Mouse (Mus musculus) myocyte (in vitro differentiated cells): ENCODE measurements around the gene Tbx21. TPM values are rescaled to one million over a fixed set of nuclear protein-coding genes. Genes with fewer than 3 reads are reported as not detected.

Experiments used
- H3K27me3 ChIP-seq: one replicate; pipeline ENCODE4 v1.6.1; 2011; ENCODE audit not compliant: control insufficient read depth, insufficient read depth, insufficient read length
- H3K36me3 ChIP-seq: one replicate; pipeline ENCODE4 v1.6.1; 2011; ENCODE audit not compliant: control insufficient read depth, insufficient read depth
- H3K4me2 ChIP-seq: one replicate; pipeline ENCODE4 v1.6.1; 2011; ENCODE audit warnings: low read depth, control low read depth
- H3K4me3 ChIP-seq: one replicate; pipeline ENCODE4 v1.5.1; 2011; ENCODE audit warnings: mild to moderate bottlenecking, control low read depth, moderate library complexity
- H3K79me2 ChIP-seq: one replicate; pipeline ENCODE4 v1.6.1; 2011; ENCODE audit not compliant: control insufficient read depth, insufficient read depth
- H3ac ChIP-seq: one replicate; pipeline ENCODE4 v1.6.1; 2011; ENCODE audit not compliant: control insufficient read depth, insufficient read length
- CEBPB ChIP-seq: IDR thresholded peaks from 2 replicates; pipeline ENCODE4 v1.6.1; 2011; ENCODE audit warnings: mild to moderate bottlenecking, moderate library complexity; ENCODE audit not compliant: poor library complexity, insufficient read depth, severe bottlenecking
- E2F4 ChIP-seq: IDR thresholded peaks from one replicate; pipeline ENCODE4 v1.6.1; 2011; ENCODE audit warnings: mild to moderate bottlenecking, control low read depth, moderate library complexity; ENCODE audit not compliant: insufficient read depth
- MAX ChIP-seq: IDR thresholded peaks from one replicate; pipeline ENCODE4 v1.6.1; 2011; ENCODE audit warnings: low read depth, mild to moderate bottlenecking, control low read depth
- MYOD1 ChIP-seq, 3 experiments: IDR thresholded peaks; one replicate each; pipeline ENCODE4 v1.6.1; 2011; ENCODE audit warnings: control low read depth in 2 of 3, low read depth in 2 of 3, mild to moderate bottlenecking in 2 of 3, moderate library complexity in 1 of 3; ENCODE audit not compliant: insufficient read length in 2 of 3, control insufficient read depth in 1 of 3
- MYOG ChIP-seq, 3 experiments: IDR thresholded peaks; one replicate each; pipeline ENCODE4 v1.6.1; 2011; ENCODE audit warnings: control low read depth in 2 of 3, low read depth in 2 of 3, mild to moderate bottlenecking in 2 of 3; ENCODE audit not compliant: insufficient read length in 2 of 3, control insufficient read depth in 1 of 3, insufficient read depth in 1 of 3
- POLR2A ChIP-seq: IDR thresholded peaks from one replicate; pipeline ENCODE4 v1.6.1; 2011; ENCODE audit warnings: low read depth, mild to moderate bottlenecking, control low read depth, moderate library complexity; ENCODE audit not compliant: insufficient read length
- POLR2AphosphoS2 ChIP-seq: IDR thresholded peaks from one replicate; pipeline ENCODE4 v1.6.1; 2011; ENCODE audit warnings: low read depth, control low read depth; ENCODE audit not compliant: insufficient read length
- REST ChIP-seq: IDR thresholded peaks from one replicate; pipeline ENCODE4 v1.6.1; 2011; ENCODE audit warnings: mild to moderate bottlenecking, control low read depth, moderate library complexity; ENCODE audit not compliant: insufficient read depth, insufficient read length
- SRF ChIP-seq: IDR thresholded peaks from one replicate; pipeline ENCODE4 v1.6.1; 2011; ENCODE audit warnings: low read depth; ENCODE audit not compliant: control insufficient read depth, insufficient read length
- TCF12 ChIP-seq: IDR thresholded peaks from one replicate; pipeline ENCODE4 v1.6.1; 2011; ENCODE audit warnings: mild to moderate bottlenecking, control low read depth; ENCODE audit not compliant: poor library complexity, insufficient read depth, severe bottlenecking
- TCF3 ChIP-seq: IDR thresholded peaks from one replicate; pipeline ENCODE4 v1.6.1; 2011; ENCODE audit warnings: low read depth, control low read depth; ENCODE audit not compliant: insufficient read length
- USF1 ChIP-seq: IDR thresholded peaks from one replicate; pipeline ENCODE4 v1.6.1; 2011; ENCODE audit warnings: low read depth, mild to moderate bottlenecking, control low read depth, moderate library complexity
- polyA plus RNA-seq: library from polyadenylated mRNA; unstranded; fragments of >200 nt; fragmentation: generic; extraction: Trizol; gene quantifications from one replicate; pipeline ENCODE4 v1.2.1, GENCODE M21; 2012; ENCODE audit warnings: missing spikeins

Tbx21 gene
- polyA plus RNA-seq, 1 experiment = not detected

DNA sequence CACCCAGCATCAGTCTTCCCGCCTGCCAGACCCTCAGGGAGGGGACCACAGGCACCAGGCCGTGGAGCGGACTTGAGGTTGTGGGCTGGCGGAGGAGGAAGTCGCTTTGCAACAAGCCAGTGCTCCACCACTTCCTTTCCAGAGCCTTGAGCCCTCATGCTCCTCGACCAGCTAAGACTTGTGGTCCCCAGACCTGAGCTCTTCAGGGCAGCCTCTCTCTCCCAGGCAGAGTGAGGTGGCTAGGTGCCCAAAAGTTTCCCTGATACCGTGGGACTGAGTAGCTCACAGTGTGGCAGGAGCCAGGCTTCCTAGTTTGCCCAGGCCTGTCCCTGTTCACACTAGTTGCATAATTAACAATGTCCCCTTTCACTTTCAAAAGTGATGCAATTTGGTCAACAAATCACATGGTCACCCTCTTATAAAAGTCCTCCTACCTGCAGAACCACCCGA, 27.1 kb upstream of the Tbx21 start:
- Histone ChIP-seq H3K36me3 (no peaks in the 10 kb centered on the region), H3ac (no peak overlapping the region), H3K4me2 (no peak overlapping the region), H3K27me3 (peaks cover 49% of the 10 kb centered on the region), H3K79me2 (no peaks in the 10 kb centered on the region), H3K4me3 (no peak overlapping the region)
- TF ChIP-seq TCF12 (no peak), POLR2AphosphoS2 (no peak), MYOG (IDR thresholded peaks at IDR 0.05; ENCODE audit: control insufficient read depth in 1 of 3, insufficient read depth in 1 of 3, insufficient read length in 2 of 3, low read depth in 2 of 3) (no peak), USF1 (no peak), SRF (no peak), CEBPB (no peak), POLR2A (no peak), TCF3 (no peak), REST (no peak), E2F4 (no peak), MYOD1 (IDR thresholded peaks at IDR 0.05; ENCODE audit: control insufficient read depth in 1 of 3, insufficient read length in 2 of 3, low read depth in 2 of 3) (no peak), MAX (no peak)

DNA sequence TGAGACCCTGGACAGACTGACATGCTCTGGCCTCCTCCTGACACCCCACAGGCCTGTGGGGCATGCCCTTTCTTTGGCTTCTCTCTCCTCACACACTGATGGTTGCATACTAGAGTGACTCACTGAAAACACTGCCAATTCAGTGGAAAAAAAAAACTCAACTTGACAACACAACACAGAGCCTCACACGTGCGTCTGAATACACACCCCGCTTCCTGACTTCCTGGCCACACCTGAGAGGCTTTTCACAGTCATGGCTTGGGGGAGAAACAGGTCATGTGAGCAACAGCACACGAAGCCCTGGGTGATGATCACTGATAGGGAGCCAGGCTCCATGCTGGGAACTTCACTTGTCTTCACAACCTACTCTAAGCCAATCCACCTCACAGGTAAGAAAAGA, 25.7 kb upstream of the Tbx21 start:
- peaks cover 59% of the 10 kb centered on the region for H3K27me3 ChIP-seq

DNA sequence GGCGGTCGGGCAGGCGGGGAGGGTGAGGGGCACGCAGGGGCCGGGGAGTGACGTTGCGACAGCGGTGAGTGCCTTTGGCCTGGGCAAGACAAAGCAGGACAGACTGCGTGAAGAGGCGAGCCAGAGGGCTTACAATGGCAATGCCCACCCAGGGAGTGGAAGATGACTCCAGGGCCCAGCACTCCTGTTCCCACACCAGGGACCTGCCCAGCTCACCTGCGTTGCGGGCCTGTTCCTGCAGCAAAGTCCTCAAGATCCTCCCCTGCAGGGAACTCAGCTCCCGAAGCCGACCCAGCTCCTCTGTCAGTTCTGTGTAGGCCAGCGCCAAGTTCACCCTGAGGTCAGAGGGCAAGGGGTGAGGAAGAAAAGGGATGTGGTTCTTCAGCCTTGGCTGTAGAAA, 24.1 kb upstream of the Tbx21 start:
- no peaks in the 10 kb centered on the region for H3K36me3 ChIP-seq
- H3K4me3 ChIP-seq = no peak overlapping the region
- H3K27me3 ChIP-seq = peaks cover 70% of the 10 kb centered on the region
- no peaks in the 10 kb centered on the region for H3K79me2 ChIP-seq
- no peak overlapping the region for H3ac ChIP-seq
- TF ChIP-seq POLR2A = no peak
- no peak for TF ChIP-seq CEBPB
- H3K4me2 ChIP-seq = no peak overlapping the region

More for the DNA sequence above, 25.7 kb upstream of the Tbx21 start:
- no peak overlapping the region for H3K4me2 ChIP-seq
- H3K36me3 ChIP-seq = no peaks in the 10 kb centered on the region
- H3K79me2 ChIP-seq = no peaks in the 10 kb centered on the region
- H3ac ChIP-seq = no peak overlapping the region
- H3K4me3 ChIP-seq = no peak overlapping the region
- TF ChIP-seq USF1 (no peak), MAX (no peak), E2F4 (no peak), TCF12 (no peak), MYOD1 (IDR thresholded peaks at IDR 0.05; ENCODE audit: control insufficient read depth in 1 of 3, insufficient read length in 2 of 3, low read depth in 2 of 3) (no peak), MYOG (IDR thresholded peaks at IDR 0.05; ENCODE audit: control insufficient read depth in 1 of 3, insufficient read depth in 1 of 3, insufficient read length in 2 of 3, low read depth in 2 of 3) (no peak), TCF3 (no peak)

DNA sequence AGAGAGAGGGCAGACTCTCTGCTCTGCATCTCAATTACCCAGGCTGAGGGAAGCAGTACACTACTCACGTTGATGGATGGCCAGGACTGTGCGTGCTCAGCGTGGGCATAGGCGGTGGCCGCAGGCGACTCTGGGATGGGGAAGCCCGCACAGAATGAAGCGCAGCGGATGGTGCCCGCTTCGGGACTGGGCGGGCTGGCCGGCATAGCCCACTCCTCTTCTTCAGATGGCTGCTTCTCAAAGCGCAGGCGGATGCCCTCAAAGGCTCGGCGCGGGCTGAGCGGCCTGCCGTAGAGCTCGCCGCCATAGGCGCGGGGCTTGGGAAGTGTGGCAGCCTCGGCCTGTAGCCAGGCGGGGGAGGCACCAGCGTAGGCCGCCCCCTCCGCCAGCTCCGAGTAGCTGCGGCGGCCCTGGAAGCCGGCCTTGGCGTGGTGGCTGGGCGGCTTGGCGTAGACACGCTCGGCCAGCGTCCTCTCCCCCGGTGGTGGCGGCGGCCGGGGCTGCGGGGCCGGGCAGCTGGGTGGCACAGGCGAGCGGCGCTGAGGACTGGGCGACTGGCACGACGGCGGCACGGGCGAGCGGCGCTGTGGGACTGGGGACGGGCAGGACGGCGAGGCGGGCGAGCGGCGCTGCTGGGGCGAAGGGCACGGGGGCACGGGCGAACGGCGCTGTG, 23.6 kb upstream of the Tbx21 start:
- Histone ChIP-seq H3ac (no peak overlapping the region), H3K79me2 (no peaks in the 10 kb centered on the region), H3K27me3 (peaks cover 76% of the 10 kb centered on the region), H3K36me3 (no peaks in the 10 kb centered on the region), H3K4me3 (no peak overlapping the region), H3K4me2 (no peak overlapping the region)
- no peak for TF ChIP-seq TCF3
- TF ChIP-seq USF1 = no peak
- TF ChIP-seq POLR2A = no peak
- TF ChIP-seq SRF = no peak
- TF ChIP-seq REST = no peak
- no peak for TF ChIP-seq CEBPB

DNA sequence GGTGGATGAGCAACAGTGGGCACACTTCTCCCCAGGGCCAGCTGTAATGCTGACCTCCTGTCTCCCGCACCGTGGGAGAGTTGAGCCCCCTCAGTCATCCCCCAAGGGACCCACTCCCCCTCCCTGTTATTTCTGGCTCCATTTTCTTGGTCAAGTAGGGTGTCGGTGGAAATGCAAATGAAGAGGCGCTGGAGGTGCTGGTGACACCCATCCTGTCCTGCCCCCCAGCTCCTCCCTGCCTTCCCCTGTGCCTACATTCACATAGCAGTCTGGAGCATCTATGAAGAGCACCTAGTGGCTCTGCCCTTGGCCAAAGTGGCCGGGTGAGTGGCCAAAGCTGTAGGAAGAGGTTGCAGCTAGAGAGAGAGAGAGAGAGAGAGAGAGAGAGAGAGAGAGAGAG, 18.1 kb upstream of the Tbx21 start:
- no peaks in the 10 kb centered on the region for H3K36me3 ChIP-seq
- TF ChIP-seq MYOD1 (IDR thresholded peaks at IDR 0.05; ENCODE audit: control insufficient read depth in 1 of 3, insufficient read length in 2 of 3, low read depth in 2 of 3) (no peak), TCF3 (no peak), REST (no peak), MAX (no peak), MYOG (IDR thresholded peaks at IDR 0.05; ENCODE audit: control insufficient read depth in 1 of 3, insufficient read depth in 1 of 3, insufficient read length in 2 of 3, low read depth in 2 of 3) (no peak), CEBPB (no peak)
- no peak overlapping the region for H3ac ChIP-seq
- peaks cover 55% of the 10 kb centered on the region for H3K27me3 ChIP-seq
- H3K4me3 ChIP-seq = no peak overlapping the region
- no peak overlapping the region for H3K4me2 ChIP-seq
- no peaks in the 10 kb centered on the region for H3K79me2 ChIP-seq
